Mouse (Mus musculus): ENCODE data around the gene Lrmda. TPM values are rescaled to one million over a fixed set of nuclear protein-coding genes. Genes with fewer than 3 reads are reported as not detected.
A peak's percentile ranks its signal among the peaks of the same experiment; 100 is the strongest.

The Lrmda gene
- polyA plus RNA-seq, 1 experiment from 2014 or later, result 0.95 TPM

DNA sequence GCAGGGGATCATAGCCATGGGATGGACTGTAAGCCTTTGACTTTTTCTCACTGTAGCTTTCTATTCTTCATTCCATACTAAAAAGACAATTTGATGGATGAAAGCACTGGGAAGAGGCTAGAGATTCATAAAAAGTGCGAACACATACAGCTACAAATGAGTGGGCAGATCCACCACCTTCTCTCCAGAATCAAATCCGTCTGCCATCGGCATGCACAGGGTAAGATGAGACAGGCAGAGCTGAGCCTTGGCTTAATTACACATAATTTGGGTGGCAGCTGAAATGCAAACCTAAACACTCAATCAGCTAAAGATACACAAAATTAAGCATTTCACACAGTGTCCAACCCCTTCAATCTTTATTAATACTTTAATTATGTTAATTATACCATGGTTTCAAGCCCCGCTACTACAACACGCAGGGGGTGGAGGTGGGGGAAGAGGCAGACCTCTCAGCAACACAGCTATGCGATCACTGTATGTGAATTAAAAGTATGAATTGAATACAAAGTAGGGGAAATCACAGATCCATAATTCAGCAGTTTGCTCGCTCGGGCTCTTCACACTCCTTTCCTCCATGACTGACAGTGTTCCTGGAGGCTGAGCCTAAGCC lies 709.2 kb downstream of the Lrmda start:
- ATAC-seq (ENCODE audit: insufficient number of reproducible peaks, insufficient read depth, low FRiP score, low read depth), result no peak
- no peaks in the 10 kb centered on the region for H3K4me1 ChIP-seq (ENCODE audit: control insufficient read depth in 2 of 2, insufficient read depth in 2 of 2, low read length in 2 of 2)
- H3K36me3 ChIP-seq (ENCODE audit: control insufficient read depth, insufficient read depth, low read length), result no peaks in the 10 kb centered on the region
- no peak overlapping the region for H3K9ac ChIP-seq (ENCODE audit: low read length)
- no peaks in the 10 kb centered on the region for H3K27me3 ChIP-seq (ENCODE audit: control insufficient read depth, insufficient read depth, low read length)
- H3K9me3 ChIP-seq (ENCODE audit: control insufficient read depth, low read length), result no peaks in the 10 kb centered on the region
- H3K4me3 ChIP-seq (ENCODE audit: control insufficient read depth in 1 of 2, insufficient read depth in 1 of 2, low read depth in 1 of 2, low read length in 2 of 2), result no peak overlapping the region
- 91% methylated on average over 8 of the region's 8 CpGs for WGBS
- no peak overlapping the region for H3K4me2 ChIP-seq (ENCODE audit: low read length)
- no peak overlapping the region for H3K27ac ChIP-seq (replicated peaks in 1 of 2; ENCODE audit: control insufficient read depth in 1 of 2, insufficient read depth in 1 of 2, low read depth in 2 of 2, low read length in 2 of 2)

- 16% methylated on average over 11 of the region's 11 CpGs for WGBS
- no peaks in the 10 kb centered on the region for H3K27me3 ChIP-seq (ENCODE audit: control insufficient read depth, insufficient read depth, low read length)
- peak overlapping the region; percentile 43 for H3K4me2 ChIP-seq (ENCODE audit: low read length)
- H3K4me1 ChIP-seq (ENCODE audit: control insufficient read depth in 2 of 2, insufficient read depth in 2 of 2, low read length in 2 of 2), result peaks cover 5 to 17% of the 10 kb centered on the region in 2 experiments
- 0 out of 2 replicates have a peak, but pooled peaks have one; percentile 47 for ATAC-seq (ENCODE audit: insufficient number of reproducible peaks, insufficient read depth, low FRiP score, low read depth)
- no peaks in the 10 kb centered on the region for H3K36me3 ChIP-seq (ENCODE audit: control insufficient read depth, insufficient read depth, low read length)
- no peak overlapping the region for H3K9ac ChIP-seq (ENCODE audit: low read length)
- peak overlapping the region; percentile 6 to 37 for H3K27ac ChIP-seq (replicated peaks in 1 of 2; ENCODE audit: control insufficient read depth in 1 of 2, insufficient read depth in 1 of 2, low read depth in 2 of 2, low read length in 2 of 2)
- H3K9me3 ChIP-seq (ENCODE audit: control insufficient read depth, low read length), result no peaks in the 10 kb centered on the region
- no peak overlapping the region for H3K4me3 ChIP-seq (ENCODE audit: control insufficient read depth in 1 of 2, insufficient read depth in 1 of 2, low read depth in 1 of 2, low read length in 2 of 2)
These were observed 719.1 kb downstream of the Lrmda start for GRCm38 (mm10) chr14:22738603-22739002.

DNA sequence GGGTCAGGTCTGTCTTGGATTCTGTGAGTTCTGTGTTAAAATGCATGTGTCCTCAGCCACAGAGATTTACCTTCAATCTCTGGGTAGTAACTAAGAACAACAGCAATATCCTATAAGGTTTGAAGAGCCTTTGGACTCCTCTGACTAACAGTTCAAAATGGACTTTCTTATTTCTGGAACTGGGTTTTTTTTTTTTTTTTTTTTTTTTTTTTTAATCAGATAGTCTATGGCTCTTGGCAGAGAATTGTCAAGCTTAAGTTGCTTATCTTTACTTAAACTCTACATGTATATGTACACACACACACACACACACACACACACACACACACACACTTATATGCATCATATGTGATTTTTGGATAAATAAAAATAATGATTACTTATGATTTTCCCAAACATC lies 723.0 kb downstream of the Lrmda start:
- H3K27me3 ChIP-seq (ENCODE audit: control insufficient read depth, insufficient read depth, low read length), result no peaks in the 10 kb centered on the region
- H3K4me2 ChIP-seq (ENCODE audit: low read length), result no peak overlapping the region
- peaks cover 11 to 34% of the 10 kb centered on the region in 2 experiments for H3K4me1 ChIP-seq (ENCODE audit: control insufficient read depth in 2 of 2, insufficient read depth in 2 of 2, low read length in 2 of 2)

DNA sequence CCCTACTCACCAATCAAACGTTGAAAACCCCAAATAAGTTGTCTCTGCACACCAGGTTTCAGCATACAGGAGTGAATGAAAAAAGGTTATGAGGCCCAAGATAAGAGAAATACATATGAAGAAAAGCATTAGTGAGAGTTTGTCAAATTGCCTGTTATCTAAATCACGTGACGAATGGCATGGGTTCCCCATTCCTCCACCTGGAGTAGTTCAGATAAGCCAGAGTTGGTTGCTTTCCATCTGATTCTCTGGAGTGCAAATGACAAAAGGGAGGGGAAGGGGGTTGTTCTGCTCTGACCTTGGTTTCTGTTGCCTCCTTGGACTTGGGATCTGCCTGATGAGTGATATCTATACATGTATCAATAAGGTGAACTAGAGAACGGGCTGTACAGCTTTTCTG lies 723.8 kb downstream of the Lrmda start:
- H3K27ac ChIP-seq (replicated peaks in 1 of 2; ENCODE audit: control insufficient read depth in 1 of 2, insufficient read depth in 1 of 2, low read depth in 2 of 2, low read length in 2 of 2), result no peak overlapping the region
- WGBS, result 42% methylated on average over 4 of the region's 4 CpGs
- H3K36me3 ChIP-seq (ENCODE audit: control insufficient read depth, insufficient read depth, low read length), result no peaks in the 10 kb centered on the region
- no peaks in the 10 kb centered on the region for H3K27me3 ChIP-seq (ENCODE audit: control insufficient read depth, insufficient read depth, low read length)
- H3K9me3 ChIP-seq (ENCODE audit: control insufficient read depth, low read length), result no peaks in the 10 kb centered on the region
- peaks cover 11 to 33% of the 10 kb centered on the region in 2 experiments for H3K4me1 ChIP-seq (ENCODE audit: control insufficient read depth in 2 of 2, insufficient read depth in 2 of 2, low read length in 2 of 2)
- no peak overlapping the region for H3K9ac ChIP-seq (ENCODE audit: low read length)
- H3K4me3 ChIP-seq (ENCODE audit: control insufficient read depth in 1 of 2, insufficient read depth in 1 of 2, low read depth in 1 of 2, low read length in 2 of 2), result no peak overlapping the region
- no peak for ATAC-seq (ENCODE audit: insufficient number of reproducible peaks, insufficient read depth, low FRiP score, low read depth)
- no peak overlapping the region for H3K4me2 ChIP-seq (ENCODE audit: low read length)

More for the DNA sequence above, 723.0 kb downstream of the Lrmda start:
- no peak overlapping the region for H3K9ac ChIP-seq (ENCODE audit: low read length)
- H3K36me3 ChIP-seq (ENCODE audit: control insufficient read depth, insufficient read depth, low read length), result no peaks in the 10 kb centered on the region
- ATAC-seq (ENCODE audit: insufficient number of reproducible peaks, insufficient read depth, low FRiP score, low read depth), result no peak
- H3K4me3 ChIP-seq (ENCODE audit: control insufficient read depth in 1 of 2, insufficient read depth in 1 of 2, low read depth in 1 of 2, low read length in 2 of 2), result no peak overlapping the region
- no peak overlapping the region for H3K27ac ChIP-seq (replicated peaks in 1 of 2; ENCODE audit: control insufficient read depth in 1 of 2, insufficient read depth in 1 of 2, low read depth in 2 of 2, low read length in 2 of 2)
- H3K9me3 ChIP-seq (ENCODE audit: control insufficient read depth, low read length), result no peaks in the 10 kb centered on the region

- peaks cover 6 to 22% of the 10 kb centered on the region in 2 experiments for H3K4me1 ChIP-seq (ENCODE audit: control insufficient read depth in 2 of 2, insufficient read depth in 2 of 2, low read length in 2 of 2)
- H3K27ac ChIP-seq (replicated peaks in 1 of 2; ENCODE audit: control insufficient read depth in 1 of 2, insufficient read depth in 1 of 2, low read depth in 2 of 2, low read length in 2 of 2), result no peak overlapping the region
- no peak for ATAC-seq (ENCODE audit: insufficient number of reproducible peaks, insufficient read depth, low FRiP score, low read depth)
- H3K4me2 ChIP-seq (ENCODE audit: low read length), result no peak overlapping the region
- no peak overlapping the region for H3K9ac ChIP-seq (ENCODE audit: low read length)
- WGBS, result 54% methylated on average over 5 of the region's 5 CpGs
- H3K27me3 ChIP-seq (ENCODE audit: control insufficient read depth, insufficient read depth, low read length), result no peaks in the 10 kb centered on the region
- H3K36me3 ChIP-seq (ENCODE audit: control insufficient read depth, insufficient read depth, low read length), result no peaks in the 10 kb centered on the region
- H3K4me3 ChIP-seq (ENCODE audit: control insufficient read depth in 1 of 2, insufficient read depth in 1 of 2, low read depth in 1 of 2, low read length in 2 of 2), result no peak overlapping the region
- no peaks in the 10 kb centered on the region for H3K9me3 ChIP-seq (ENCODE audit: control insufficient read depth, low read length)
These were observed 725.2 kb downstream of the Lrmda start for GRCm38 (mm10) chr14:22744701-22745100.

DNA sequence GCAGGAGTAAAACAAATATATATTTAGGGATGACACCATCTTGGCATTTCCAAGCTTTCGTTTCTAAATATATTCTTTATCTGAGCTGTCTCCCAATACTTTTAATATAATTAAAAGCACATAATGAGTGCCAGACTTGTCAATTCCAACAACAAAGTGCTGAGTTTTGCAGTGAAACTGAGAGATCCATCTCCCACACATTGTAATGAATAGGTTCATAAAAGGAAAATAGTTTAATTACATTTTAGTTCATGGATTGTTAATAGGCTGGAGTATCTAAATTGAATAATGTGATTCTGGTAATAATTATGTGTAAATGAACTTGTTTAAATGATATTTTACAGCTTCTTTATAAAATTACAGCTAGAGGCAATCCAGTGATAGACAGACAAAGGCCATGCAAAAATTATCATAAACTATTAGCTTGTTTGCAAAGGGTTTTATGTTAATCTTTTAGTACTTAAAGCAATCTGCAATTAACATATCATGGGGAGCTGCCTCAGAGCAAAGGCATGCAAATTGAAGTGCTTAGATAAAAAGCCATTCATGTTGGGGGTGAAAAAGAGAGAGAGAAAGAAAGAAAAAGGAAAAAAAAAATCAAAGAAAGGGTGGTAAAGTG lies 725.9 kb downstream of the Lrmda start:
- Histone ChIP-seq H3K27ac (replicated peaks in 1 of 2; ENCODE audit: control insufficient read depth in 1 of 2, insufficient read depth in 1 of 2, low read depth in 2 of 2, low read length in 2 of 2) (no peak overlapping the region), H3K4me2 (ENCODE audit: low read length) (no peak overlapping the region)
- 41% methylated on average over 1 of the region's 1 CpGs for WGBS

GRCm38 (mm10) chr14:22745882-22746480 lies 726.5 kb downstream of the Lrmda start:
- Histone ChIP-seq H3K9me3 (ENCODE audit: control insufficient read depth, low read length) (no peaks in the 10 kb centered on the region), H3K9ac (ENCODE audit: low read length) (peak overlapping the region; percentile 16; the same call in 1 of the 2 replicates), H3K4me2 (ENCODE audit: low read length) (0 out of 2 replicates have a peak overlapping the region, but pooled peaks have one; percentile 1), H3K27me3 (ENCODE audit: control insufficient read depth, insufficient read depth, low read length) (no peaks in the 10 kb centered on the region), H3K36me3 (ENCODE audit: control insufficient read depth, insufficient read depth, low read length) (no peaks in the 10 kb centered on the region), H3K27ac (replicated peaks in 1 of 2; ENCODE audit: control insufficient read depth in 1 of 2, insufficient read depth in 1 of 2, low read depth in 2 of 2, low read length in 2 of 2) (no peak overlapping the region), H3K4me1 (ENCODE audit: control insufficient read depth in 2 of 2, insufficient read depth in 2 of 2, low read length in 2 of 2) (peaks cover 8 to 27% of the 10 kb centered on the region in 2 experiments), H3K4me3 (ENCODE audit: control insufficient read depth in 1 of 2, insufficient read depth in 1 of 2, low read depth in 1 of 2, low read length in 2 of 2) (no peak overlapping the region)
- 16% methylated on average over 5 of the region's 5 CpGs for WGBS
- no peak for ATAC-seq (ENCODE audit: insufficient number of reproducible peaks, insufficient read depth, low FRiP score, low read depth)

More for the DNA sequence above, 725.9 kb downstream of the Lrmda start:
- Histone ChIP-seq H3K9me3 (ENCODE audit: control insufficient read depth, low read length) (no peaks in the 10 kb centered on the region), H3K36me3 (ENCODE audit: control insufficient read depth, insufficient read depth, low read length) (no peaks in the 10 kb centered on the region), H3K9ac (ENCODE audit: low read length) (no peak overlapping the region), H3K27me3 (ENCODE audit: control insufficient read depth, insufficient read depth, low read length) (no peaks in the 10 kb centered on the region), H3K4me3 (ENCODE audit: control insufficient read depth in 1 of 2, insufficient read depth in 1 of 2, low read depth in 1 of 2, low read length in 2 of 2) (no peak overlapping the region), H3K4me1 (ENCODE audit: control insufficient read depth in 2 of 2, insufficient read depth in 2 of 2, low read length in 2 of 2) (peaks cover 7 to 24% of the 10 kb centered on the region in 2 experiments)
- no peak for ATAC-seq (ENCODE audit: insufficient number of reproducible peaks, insufficient read depth, low FRiP score, low read depth)

All from heart, embryonic 14.5 days (tissue).